Mouse (Mus musculus) cortical plate, adult 2 months (tissue): ENCODE results near the gene Pakap.

Experiments used
- CTCF ChIP-seq: fragments of 200-500 bp; IDR thresholded peaks from 2 replicates; pipeline ENCODE4 v1.5.1; 2011; ENCODE audit warnings: mild to moderate bottlenecking, control low read depth, low read length; ENCODE audit not compliant: insufficient read depth; ENCODE audit errors: extremely low read depth
- POLR2A ChIP-seq: fragments of 200-500 bp; IDR thresholded peaks from 2 replicates; pipeline ENCODE4 v1.6.1; 2011; ENCODE audit warnings: mild to moderate bottlenecking, low read length, control low read depth; ENCODE audit not compliant: insufficient read depth; ENCODE audit errors: extremely low read depth

DNA sequence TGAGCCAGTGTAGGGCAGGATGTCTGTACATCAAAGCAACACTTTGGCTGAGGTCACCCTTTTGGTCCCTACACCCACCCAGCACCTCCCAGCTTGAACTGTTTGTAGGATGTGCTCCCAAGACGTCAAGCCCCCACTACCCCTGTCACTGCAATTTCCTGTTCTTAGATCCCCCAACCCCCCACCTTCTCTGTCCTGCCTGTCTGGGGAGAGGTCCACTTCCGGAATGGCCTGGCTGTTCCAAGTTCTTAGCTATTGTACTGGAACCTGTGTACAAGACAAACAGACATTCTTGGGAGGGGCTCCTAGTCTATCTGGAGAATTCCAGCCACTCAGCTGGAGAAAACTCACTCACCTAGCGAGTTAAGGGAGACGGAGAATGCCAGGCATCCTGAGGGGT lies 266.2 kb downstream of the Pakap start:
- TF ChIP-seq POLR2A (no peak), CTCF (no peak)
